Mouse (Mus musculus) hindbrain, embryonic 14.5 days (tissue): ENCODE data around the gene Trim7. TPM values are rescaled to one million over a fixed set of nuclear protein-coding genes. Genes with fewer than 3 reads are reported as not detected.
"Not testable (repeated sequence)": the region's sequence is repeated elsewhere in the genome, so short reads cannot be mapped to it uniquely, and the experiment has no call there.

Source experiments
- ATAC-seq: fragments of 200-750 bp; cut with Nextera tagmentation; 2 replicates; pipeline ENCODE4 v1.8.0; 2017; ENCODE audit warnings: moderate number of reproducible peaks, mild to moderate bottlenecking, moderate TSS enrichment, moderate library complexity; ENCODE audit not compliant: low FRiP score
- DNase-seq: peaks from one replicate; pipeline ENCODE4 v3.0.0-alpha.2; 2015; ENCODE audit warnings: low spot score
- H3K27ac ChIP-seq: fragments of 300-500 bp; sonication (generic); 2 replicates; pipeline ENCODE4 v1.5.1; 2014; ENCODE audit warnings: mild to moderate bottlenecking, moderate library complexity
- H3K27me3 ChIP-seq: fragments of 300-500 bp; sonication (generic); 2 replicates; pipeline ENCODE4 v1.6.1; 2014; ENCODE audit warnings: mild to moderate bottlenecking, low read length, mixed read lengths; ENCODE audit not compliant: control insufficient read depth, insufficient read depth
- H3K36me3 ChIP-seq: fragments of 300-500 bp; sonication (generic); replicated peaks from 2 replicates; pipeline ENCODE4 v1.6.1; 2014; ENCODE audit not compliant: control insufficient read depth, insufficient read depth
- H3K4me1 ChIP-seq: fragments of 300-500 bp; sonication (generic); replicated peaks from 2 replicates; pipeline ENCODE4 v1.6.1; 2014; ENCODE audit warnings: antibody characterized with exemption, low read length, mixed read lengths; ENCODE audit not compliant: control insufficient read depth, insufficient read depth
- H3K4me2 ChIP-seq: fragments of 300-500 bp; sonication (generic); replicated peaks from 2 replicates; pipeline ENCODE4 v1.6.1; 2014; ENCODE audit warnings: mild to moderate bottlenecking, moderate library complexity
- H3K4me3 ChIP-seq: fragments of 300-500 bp; sonication (generic); replicated peaks from 2 replicates; pipeline ENCODE4 v1.5.1; 2014; ENCODE audit warnings: mild to moderate bottlenecking, low read length
- H3K9ac ChIP-seq: fragments of 300-500 bp; sonication (generic); 2 replicates; pipeline ENCODE4 v1.6.1; 2014
- H3K9me3 ChIP-seq: fragments of 300-500 bp; sonication (generic); 2 replicates; pipeline ENCODE4 v1.6.1; 2016; ENCODE audit warnings: low read length; ENCODE audit not compliant: control insufficient read depth
- WGBS: fragments of 180-500 bp; shearing (Covaris S2); extraction: QIAGEN DNeasy Blood & Tissue Kit; methylation state at CpG from one replicate; pipeline ENCODE4 v1.1.7; 2014; 5-methylcytosine and 5-hydroxymethylcytosine counted together
- polyA plus RNA-seq: library from polyadenylated mRNA; unstranded; fragments of >200 nt; fragmentation: Nextera tagmentation; extraction: Ambion mirVana; gene quantifications from 2 replicates; pipeline ENCODE4 v1.2.1, GENCODE M21; 2014

The Trim7 gene
- polyA plus RNA-seq, 1 experiment from 2014 or later: 2.5 TPM

DNA sequence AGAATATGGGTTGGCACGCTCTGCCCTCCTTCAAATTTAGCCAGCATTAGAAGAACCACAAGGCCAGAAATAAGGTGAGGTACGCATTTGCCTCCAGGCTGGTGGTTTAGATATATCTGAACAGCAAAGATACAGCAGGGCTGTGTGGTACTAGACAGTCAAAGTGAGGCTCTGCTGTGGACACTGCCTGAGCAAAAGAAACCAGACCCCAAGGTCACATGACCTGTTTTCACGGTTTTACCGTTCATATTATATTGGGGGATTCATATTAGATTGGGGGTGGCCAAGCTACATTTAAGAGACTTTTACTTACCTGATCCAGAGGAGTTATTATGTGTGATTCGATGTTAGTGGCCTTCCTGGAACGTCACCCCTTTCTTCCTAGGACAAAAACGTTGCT lies 44.8 kb downstream of the Trim7 start:
- Histone ChIP-seq H3K4me2 (peak overlapping the region; percentile 60), H3K27ac (no peak overlapping the region), H3K4me1 (peaks cover 15% of the 10 kb centered on the region), H3K9me3 (no peaks in the 10 kb centered on the region), H3K4me3 (peak overlapping the region; percentile 38), H3K27me3 (peaks cover 8% of the 10 kb centered on the region; the same call in 1 of the 2 replicates), H3K36me3 (no peaks in the 10 kb centered on the region), H3K9ac (peak overlapping the region; percentile 54)
- no peak for ATAC-seq
- WGBS: 42% methylated on average over 7 of the region's 7 CpGs
- DNase-seq: no peak

DNA sequence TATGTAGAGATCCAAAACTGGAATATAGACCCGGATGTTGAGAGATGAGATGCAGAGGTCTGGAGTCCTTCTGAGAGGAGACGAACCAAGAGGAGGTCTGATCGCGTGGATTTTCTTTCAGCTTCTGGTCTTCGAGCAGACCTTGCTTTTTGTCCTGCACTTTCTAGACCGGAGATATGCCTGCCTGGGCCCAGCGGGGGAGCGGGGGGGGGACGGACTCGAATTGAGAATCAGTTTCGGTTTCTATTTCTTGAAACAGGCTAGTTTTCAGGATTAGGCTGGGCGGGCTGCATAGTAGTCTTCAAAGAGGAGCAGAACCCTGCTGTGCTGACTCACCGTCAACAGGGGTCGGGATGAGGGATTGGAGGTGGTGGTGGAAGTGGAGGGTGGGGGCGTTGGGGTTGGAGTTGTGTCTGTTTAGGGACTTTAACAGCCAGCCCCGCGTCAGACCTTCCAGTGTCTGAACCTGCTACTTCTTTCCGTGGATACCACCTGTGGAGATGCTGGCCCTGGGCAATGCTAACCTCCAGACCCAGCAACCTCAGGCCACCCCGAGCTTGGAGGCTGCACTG lies 45.3 kb downstream of the Trim7 start, which contains the start of gene Irgm1:
Gene Irgm1, minus strand, starts transcription at position 483 of the 572 bp plus-strand sequence.
- Histone ChIP-seq H3K4me2 (peak within 1 kb of the TSS; percentile 60), H3K27me3 (peaks cover 8% of the 10 kb centered on the region; the same call in 1 of the 2 replicates), H3K27ac (no peak within 1 kb of the TSS), H3K9ac (peak within 1 kb of the TSS; percentile 54), H3K4me3 (peak within 1 kb of the TSS; percentile 38), H3K4me1 (peaks cover 15% of the 10 kb centered on the region), H3K36me3 (no peaks in the 10 kb centered on the region), H3K9me3 (no peaks in the 10 kb centered on the region)
- WGBS: 2% methylated on average over 19 of the region's 19 CpGs
- ATAC-seq (peak; percentile 18), DNase-seq (peak; percentile 53)

GRCm38 (mm10) chr11:48871817-48872541 lies 46.0 kb downstream of the Trim7 start:
- WGBS: 14% methylated on average over 17 of the region's 17 CpGs
- Histone ChIP-seq H3K4me2 (peak overlapping the region; percentile 60), H3K27ac (no peak overlapping the region), H3K27me3 (peaks cover 8% of the 10 kb centered on the region; the same call in 1 of the 2 replicates), H3K36me3 (no peaks in the 10 kb centered on the region), H3K4me3 (peak overlapping the region; percentile 38), H3K9ac (peak overlapping the region; percentile 54), H3K9me3 (no peaks in the 10 kb centered on the region), H3K4me1 (peaks cover 15% of the 10 kb centered on the region)
- DNase-seq (no peak), ATAC-seq (no peak)

GRCm38 (mm10) chr11:48872695-48873300 lies 46.9 kb downstream of the Trim7 start:
- Histone ChIP-seq H3K36me3 (no peaks in the 10 kb centered on the region), H3K4me1 (peaks cover 15% of the 10 kb centered on the region), H3K27ac (no peak overlapping the region), H3K9me3 (no peaks in the 10 kb centered on the region), H3K27me3 (peaks cover 8% of the 10 kb centered on the region; the same call in 1 of the 2 replicates), H3K4me3 (no peak overlapping the region), H3K9ac (no peak overlapping the region), H3K4me2 (no peak overlapping the region)
- ATAC-seq (no peak), DNase-seq (no peak)
- 79% methylated on average over 7 of the region's 7 CpGs for WGBS

DNA sequence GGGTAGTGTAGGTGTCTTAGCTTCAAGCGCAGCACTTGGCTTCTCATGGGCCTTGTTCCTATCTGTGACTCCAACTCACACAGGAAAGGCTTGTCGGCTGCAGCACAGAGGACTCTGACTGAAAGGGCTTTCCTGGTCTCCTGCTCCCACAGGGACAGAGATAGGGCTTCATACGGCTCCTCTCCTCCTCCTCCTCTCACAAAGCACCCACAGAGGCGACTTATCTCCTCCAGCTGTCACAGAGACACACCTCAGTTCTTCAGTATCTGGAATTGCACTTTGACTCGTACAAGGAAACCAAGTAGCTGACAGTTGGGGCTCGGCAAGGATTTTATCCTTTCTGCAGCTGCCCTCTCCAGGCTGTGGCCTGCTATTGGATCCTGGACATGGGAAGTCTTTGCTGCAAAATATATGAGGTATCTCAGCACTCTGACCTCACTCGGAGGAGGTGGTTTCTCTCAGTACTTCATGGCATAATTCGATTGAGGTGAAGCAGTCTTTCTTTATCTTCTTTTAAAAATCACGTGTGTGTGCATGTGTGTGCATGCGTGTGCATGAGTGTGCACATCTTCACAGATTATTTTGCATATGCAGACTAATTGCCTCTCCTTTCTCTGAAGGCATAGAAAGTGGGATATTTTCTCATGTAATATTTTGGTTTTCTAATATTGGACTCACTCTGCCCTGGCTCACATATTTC lies 47.8 kb downstream of the Trim7 start:
- no peak for ATAC-seq
- Histone ChIP-seq H3K9ac (no peak overlapping the region), H3K4me2 (no peak overlapping the region), H3K4me1 (peaks cover 15% of the 10 kb centered on the region), H3K27ac (no peak overlapping the region), H3K4me3 (no peak overlapping the region), H3K27me3 (peaks cover 8% of the 10 kb centered on the region; the same call in 1 of the 2 replicates), H3K36me3 (no peaks in the 10 kb centered on the region), H3K9me3 (no peaks in the 10 kb centered on the region)
- WGBS: 75% methylated on average over 10 of the region's 10 CpGs
- DNase-seq: no peak

GRCm38 (mm10) chr11:48874465-48874864 lies 48.5 kb downstream of the Trim7 start:
- 0 out of 2 replicates have a peak, but pooled peaks have one; percentile 46 for ATAC-seq
- Histone ChIP-seq H3K36me3 (no peaks in the 10 kb centered on the region), H3K9ac (no peak overlapping the region), H3K27ac (no peak overlapping the region), H3K4me1 (peaks cover 15% of the 10 kb centered on the region), H3K4me3 (no peak overlapping the region), H3K9me3 (no peaks in the 10 kb centered on the region), H3K27me3 (peaks cover 8% of the 10 kb centered on the region; the same call in 1 of the 2 replicates), H3K4me2 (no peak overlapping the region)
- 0% methylated on average over 4 of the region's 4 CpGs for WGBS
- peak; percentile 82 for DNase-seq

GRCm38 (mm10) chr11:48875343-48875837 lies 49.5 kb downstream of the Trim7 start:
- H3K9me3 ChIP-seq, DNase-seq, ATAC-seq, H3K9ac ChIP-seq, H3K27ac ChIP-seq, H3K36me3 ChIP-seq, H3K4me2 ChIP-seq, H3K27me3 ChIP-seq, H3K4me3 ChIP-seq: not testable (repeated sequence)
- H3K4me1 ChIP-seq: peaks cover 15% of the 10 kb centered on the region
- 71% methylated on average over 1 of the region's 1 CpGs for WGBS

- Histone ChIP-seq H3K9ac (no peak overlapping the region), H3K27ac (no peak overlapping the region), H3K9me3 (no peaks in the 10 kb centered on the region), H3K4me3 (no peak overlapping the region), H3K4me1 (peaks cover 3% of the 10 kb centered on the region), H3K36me3 (no peaks in the 10 kb centered on the region), H3K4me2 (no peak overlapping the region), H3K27me3 (peaks cover 8% of the 10 kb centered on the region; the same call in 1 of the 2 replicates)
- ATAC-seq (no peak), DNase-seq (no peak)
- 95% methylated on average over 1 of the region's 1 CpGs for WGBS
Measured at GRCm38 (mm10) chr11:48876680-48877079, 50.7 kb downstream of the Trim7 start.
